Mouse (Mus musculus) heart, adult 2 months (tissue): Measurements from ENCODE around the gene Det1.

Experiments
- CTCF ChIP-seq: fragments of 200-600 bp; IDR thresholded peaks from 2 replicates; pipeline ENCODE4 v1.8.1; 2022; ENCODE audit warnings: antibody characterized with exemption, mild to moderate bottlenecking, moderate library complexity
- POLR2A ChIP-seq: fragments of 200-500 bp; IDR thresholded peaks from 2 replicates; pipeline ENCODE4 v1.6.1; 2011; ENCODE audit warnings: mild to moderate bottlenecking, low read depth, low read length, control low read depth; ENCODE audit not compliant: insufficient read depth

DNA sequence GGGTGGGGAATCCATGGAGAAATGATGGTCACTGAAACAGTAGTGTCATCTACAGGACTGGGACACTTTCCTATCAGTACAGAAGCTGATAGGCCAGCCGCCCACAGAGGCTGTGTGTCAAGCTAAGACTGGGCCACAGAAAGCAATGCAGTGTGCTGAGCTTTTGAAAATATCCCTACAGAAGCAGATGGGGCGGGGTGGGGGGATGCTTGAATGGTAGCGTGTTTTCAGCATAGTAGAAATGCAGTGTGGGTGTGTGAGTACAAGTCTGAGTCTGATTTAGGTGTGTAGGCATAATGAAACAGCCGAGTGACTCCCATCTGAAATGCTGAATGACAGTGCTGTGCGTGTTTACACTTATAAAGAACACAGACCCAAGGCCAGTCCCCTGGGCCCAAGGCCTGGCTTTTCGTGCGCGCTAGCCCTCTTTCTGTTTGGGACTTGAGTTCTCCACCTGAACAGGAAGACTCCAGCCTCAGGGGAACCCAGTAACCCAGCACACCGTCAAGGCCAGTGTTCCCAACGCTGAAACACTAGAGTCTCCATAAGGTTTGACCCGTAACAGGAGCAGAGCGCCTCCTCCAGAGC lies 59.2 kb downstream of the Det1 start:
- no peak for TF ChIP-seq CTCF
- TF ChIP-seq POLR2A, result no peak
